Mouse (Mus musculus): ENCODE data around the gene Nup107.
"Not testable (repeated sequence)": the region's sequence is repeated elsewhere in the genome, so short reads cannot be mapped to it uniquely, and the experiment has no call there.

Gene Nup107

DNA sequence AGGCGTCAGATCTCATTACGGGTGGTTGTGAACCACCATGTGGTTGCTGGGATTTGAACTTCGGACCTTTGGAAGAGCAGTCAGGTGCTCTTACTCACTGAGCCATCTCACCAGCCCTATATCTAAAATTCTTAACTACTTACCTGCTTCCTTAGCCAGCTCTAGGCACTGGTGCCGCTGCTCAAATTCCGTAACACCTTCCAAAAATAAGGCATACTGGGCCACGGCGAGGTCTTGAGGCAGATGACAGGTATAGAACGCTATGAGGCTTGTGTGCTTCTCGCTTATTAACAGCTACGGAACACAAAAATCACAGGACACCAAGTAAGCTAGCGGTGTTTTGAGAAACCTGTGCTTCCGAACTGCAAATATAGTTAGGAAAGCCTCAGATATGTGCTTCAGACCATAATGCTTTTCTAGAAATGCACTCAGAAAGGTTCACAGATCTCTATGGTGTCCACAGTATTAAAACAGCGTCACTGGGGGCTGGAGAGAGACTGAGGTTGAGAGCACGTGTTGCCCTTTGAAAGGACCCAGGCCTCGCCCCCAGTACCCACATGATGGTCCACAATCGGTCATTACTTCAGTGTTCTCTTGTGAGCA lies 28.8 kb downstream of the Nup107 start:
- DNase-seq (ENCODE audit: extremely low spot score): no peak

DNA sequence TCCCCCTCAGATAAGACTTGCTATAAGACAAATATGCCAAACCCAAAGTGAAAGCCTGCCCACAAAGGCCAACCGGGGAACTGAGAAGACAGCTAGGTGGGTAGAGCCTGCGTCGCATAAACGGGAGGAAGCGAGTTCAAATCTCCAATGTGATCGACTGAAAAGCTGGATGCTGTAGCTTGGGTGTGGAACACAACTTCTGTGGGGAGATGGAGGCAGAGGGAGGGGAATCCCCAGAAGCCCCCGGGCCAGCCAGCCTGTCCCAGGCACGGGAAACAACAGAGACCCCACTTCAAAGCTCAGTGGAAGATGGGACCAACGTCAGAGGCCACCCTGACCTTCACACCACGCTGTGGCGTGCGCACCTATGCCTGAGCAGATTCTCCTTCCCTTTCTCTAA lies 29.5 kb downstream of the Nup107 start:
- DNase-seq (ENCODE audit: extremely low spot score): no peak

- DNase-seq (ENCODE audit: extremely low spot score): no peak
Measured at GRCm38 (mm10) chr10:117762281-117762830, 30.1 kb downstream of the Nup107 start.

DNA sequence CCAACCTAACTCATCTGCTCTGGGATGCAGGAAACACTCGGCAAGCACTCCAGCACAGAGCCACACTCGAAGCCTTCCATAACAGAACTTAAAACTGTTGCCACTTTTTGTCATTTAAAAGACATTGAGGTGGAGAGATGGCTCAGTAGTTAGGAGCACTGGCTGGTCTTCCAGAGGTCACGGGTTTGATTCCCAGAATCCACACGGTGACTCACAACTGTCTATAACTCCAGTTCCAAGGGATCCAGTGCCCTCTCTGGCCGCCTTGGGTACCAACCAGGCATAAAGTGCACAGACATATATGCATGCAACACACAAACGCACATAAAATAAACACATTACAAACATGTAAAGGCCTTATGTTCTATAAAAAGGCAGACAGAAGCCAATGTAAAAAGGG lies 31.0 kb downstream of the Nup107 start:
- DNase-seq (ENCODE audit: extremely low spot score): no peak

DNA sequence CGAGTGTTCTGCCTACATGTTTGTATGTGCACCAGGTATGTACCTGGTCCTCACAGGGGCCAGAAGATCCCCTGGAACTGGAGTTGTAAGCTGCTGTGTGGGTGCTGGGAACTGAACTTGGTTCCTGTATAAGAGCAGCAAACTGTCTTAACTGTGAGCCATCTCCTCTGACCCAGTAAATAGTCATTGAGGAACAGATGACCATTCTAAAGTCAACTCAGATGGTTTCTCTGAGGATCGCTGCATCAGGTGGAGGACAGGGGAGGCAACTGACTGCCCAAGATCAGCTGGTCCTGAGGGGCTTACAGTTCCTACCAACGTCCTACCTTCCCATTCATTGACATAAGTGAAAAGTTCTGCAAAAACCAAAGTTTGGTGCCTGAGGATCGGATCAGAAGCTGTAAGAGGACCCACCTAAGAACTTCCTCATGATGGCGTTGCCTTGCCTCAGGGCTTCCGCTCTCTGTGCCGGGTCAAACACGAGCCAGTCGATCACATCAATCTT lies 31.6 kb downstream of the Nup107 start:
- DNase-seq (ENCODE audit: extremely low spot score): no peak

GRCm38 (mm10) chr10:117759844-117760630 lies 32.5 kb downstream of the Nup107 start:
- DNase-seq (ENCODE audit: extremely low spot score): no peak

DNA sequence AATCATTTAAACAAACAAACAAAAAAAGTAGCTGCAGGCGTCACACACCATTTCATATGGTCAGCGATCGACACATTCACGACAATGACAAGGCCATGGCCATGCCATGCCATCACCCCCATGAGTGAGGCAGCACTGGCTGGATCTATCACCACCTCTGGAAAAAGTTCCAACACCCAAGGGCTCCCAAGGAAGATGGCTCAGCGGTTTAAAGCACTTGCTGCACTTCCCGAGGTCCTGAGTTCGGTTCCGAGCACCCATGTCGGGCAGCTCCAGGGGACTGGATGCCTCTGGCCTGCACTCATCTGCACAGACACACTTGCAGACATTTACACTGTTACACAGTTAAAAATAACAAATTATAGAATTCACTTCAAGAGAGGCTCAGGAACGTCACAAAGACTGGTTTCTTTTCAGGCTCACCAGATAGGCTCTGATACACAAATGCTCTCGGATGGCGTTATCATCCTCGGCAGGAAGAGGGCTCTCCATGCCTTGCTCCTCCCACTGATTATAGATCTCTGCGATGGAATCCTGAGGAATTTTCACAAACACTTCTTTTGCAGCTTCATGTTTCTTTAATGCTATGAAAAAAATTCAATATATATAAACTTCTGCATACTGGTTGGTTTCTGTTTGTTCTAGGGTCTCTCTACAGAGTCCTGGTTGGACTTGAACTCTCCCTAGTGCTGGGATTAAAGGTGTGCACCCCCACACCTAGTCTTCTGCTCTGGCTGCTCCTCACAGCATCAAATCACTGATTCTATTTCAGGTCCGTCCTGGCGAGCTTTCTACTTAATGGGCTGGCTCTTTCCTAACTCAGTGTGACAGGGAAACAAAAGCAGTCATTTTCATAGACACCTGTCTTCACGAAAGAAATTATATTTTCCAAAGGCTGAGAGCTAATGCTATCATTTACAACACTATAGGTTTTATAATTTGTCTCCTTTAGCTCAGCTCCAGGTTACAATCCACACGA lies 33.5 kb downstream of the Nup107 start:
- DNase-seq (ENCODE audit: extremely low spot score): no peak

DNA sequence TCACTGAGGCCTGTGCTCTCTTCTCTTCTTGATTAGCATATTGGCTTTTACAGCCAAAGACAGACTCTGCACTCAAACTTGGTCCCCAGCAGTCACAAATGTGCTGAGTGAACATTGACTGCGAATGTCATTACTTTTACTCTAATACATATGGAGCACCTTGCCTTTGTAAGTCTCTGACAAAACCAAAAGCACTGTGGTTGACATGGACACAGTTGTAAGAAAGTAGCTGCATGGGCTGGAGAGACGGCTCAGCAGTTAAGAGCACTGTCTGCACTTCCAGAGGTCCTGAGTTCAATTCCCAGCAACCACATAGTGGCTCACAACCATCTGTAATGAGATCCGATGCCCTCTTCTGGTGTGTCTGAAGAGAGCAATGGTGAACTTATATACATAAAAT lies 34.2 kb downstream of the Nup107 start:
- not testable (repeated sequence) for DNase-seq (ENCODE audit: extremely low spot score)

- DNase-seq (ENCODE audit: extremely low spot score): no peak
Measured at GRCm38 (mm10) chr10:117757796-117758342, 34.6 kb downstream of the Nup107 start.

- no peak for DNase-seq (ENCODE audit: extremely low spot score)
Measured at GRCm38 (mm10) chr10:117757259-117757658, 35.2 kb downstream of the Nup107 start.

DNA sequence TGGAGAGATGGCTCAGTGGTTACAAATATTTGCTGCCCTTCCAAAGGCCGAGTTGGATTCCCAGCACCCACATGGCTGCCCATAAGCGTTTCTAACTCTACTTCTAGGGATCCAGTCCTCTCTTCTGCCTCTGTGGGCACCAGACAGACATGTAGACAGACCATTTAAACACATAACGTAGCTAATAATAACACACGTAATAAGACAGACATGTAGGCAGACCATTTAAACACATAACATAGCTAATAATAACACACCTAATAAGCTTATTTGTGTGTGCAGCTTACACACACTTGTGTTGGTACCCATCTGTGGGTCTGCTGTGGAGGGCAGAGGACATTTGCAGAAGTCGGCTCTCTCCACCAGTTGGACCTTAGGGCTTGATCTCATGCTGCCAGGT lies 35.7 kb downstream of the Nup107 start:
- DNase-seq (ENCODE audit: extremely low spot score): no peak

DNA sequence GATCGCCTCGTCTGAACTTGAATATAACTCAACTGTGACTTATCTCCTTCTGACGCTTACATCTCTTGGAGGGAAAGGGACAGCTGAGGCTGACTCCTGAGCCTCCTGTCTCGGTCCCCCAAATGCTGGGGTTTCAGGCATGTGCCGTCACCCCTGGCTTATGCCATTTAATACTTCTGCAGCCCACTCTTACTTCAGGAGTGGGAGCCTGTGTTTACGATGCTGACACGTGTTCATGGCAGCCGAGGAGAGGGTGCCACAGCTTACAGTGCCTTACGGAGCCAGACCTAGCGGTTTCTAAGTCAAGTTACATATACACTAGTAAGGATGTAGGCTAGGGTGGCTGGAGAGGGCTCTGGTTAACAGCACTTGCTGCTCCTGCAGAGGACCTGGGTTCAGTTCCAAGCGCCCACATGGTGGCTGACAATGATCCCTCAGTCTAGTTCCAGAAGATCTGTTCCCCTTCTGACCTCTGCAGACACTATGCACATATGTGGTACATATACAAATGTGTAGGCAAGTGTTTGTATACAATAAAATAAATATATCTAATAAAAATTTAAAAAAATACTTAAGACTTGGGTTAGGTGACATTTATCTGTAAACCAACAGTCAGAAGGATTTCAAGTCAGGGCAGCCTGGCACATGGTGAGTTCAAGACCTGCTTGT lies 36.6 kb downstream of the Nup107 start:
- DNase-seq (ENCODE audit: extremely low spot score): no peak

DNA sequence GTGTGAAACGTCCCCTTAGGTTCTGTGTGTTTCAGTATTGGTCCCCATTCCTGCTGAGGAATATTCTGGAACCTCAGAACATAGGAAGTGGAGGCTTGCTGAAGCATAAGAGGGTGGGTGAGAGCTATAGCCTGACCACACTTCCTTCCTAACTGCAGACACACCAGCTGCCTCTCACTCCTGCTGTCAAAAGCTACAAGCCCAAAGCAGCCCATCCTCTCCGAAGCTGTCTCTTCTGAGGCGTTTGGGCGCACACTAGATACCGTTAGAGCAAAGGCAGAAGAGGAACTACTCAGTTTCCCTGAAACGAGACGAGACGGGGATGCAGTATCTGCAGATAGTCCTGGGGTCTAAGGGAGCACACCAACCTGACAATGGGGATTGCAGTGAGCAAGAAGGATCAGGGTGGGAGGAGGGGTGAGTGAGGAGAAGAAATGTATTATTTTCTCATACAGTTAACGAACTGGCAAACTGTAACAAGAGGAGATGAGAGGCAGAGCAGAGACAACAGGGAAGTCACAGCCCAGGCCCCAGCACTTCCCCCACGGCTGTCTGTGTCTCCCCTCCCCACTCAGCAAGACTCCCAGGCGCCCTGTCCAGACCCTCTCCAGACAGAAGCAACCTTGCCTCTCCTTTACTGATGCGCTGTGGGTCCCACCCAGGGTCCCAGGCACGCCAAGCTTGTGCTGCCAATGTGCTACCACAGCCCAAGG lies 37.3 kb downstream of the Nup107 start:
- DNase-seq (ENCODE audit: extremely low spot score): no peak

DNA sequence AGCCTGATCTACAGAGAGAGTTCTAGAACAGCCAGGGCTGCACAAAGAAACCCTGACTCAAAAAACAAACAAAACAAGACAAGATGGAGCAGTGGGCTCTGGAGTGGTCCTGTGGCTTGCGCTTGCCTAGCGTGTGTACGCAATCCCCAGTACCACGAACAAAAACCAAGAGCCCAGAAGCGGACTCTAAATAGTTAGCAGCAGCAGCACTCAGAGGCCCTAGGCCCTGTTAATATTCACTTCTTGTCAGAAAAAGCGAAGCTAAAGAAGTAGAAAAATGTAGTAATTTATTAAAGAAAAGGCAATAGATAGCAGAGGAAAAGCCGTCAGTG lies 37.9 kb downstream of the Nup107 start:
- DNase-seq (ENCODE audit: extremely low spot score): no peak

DNA sequence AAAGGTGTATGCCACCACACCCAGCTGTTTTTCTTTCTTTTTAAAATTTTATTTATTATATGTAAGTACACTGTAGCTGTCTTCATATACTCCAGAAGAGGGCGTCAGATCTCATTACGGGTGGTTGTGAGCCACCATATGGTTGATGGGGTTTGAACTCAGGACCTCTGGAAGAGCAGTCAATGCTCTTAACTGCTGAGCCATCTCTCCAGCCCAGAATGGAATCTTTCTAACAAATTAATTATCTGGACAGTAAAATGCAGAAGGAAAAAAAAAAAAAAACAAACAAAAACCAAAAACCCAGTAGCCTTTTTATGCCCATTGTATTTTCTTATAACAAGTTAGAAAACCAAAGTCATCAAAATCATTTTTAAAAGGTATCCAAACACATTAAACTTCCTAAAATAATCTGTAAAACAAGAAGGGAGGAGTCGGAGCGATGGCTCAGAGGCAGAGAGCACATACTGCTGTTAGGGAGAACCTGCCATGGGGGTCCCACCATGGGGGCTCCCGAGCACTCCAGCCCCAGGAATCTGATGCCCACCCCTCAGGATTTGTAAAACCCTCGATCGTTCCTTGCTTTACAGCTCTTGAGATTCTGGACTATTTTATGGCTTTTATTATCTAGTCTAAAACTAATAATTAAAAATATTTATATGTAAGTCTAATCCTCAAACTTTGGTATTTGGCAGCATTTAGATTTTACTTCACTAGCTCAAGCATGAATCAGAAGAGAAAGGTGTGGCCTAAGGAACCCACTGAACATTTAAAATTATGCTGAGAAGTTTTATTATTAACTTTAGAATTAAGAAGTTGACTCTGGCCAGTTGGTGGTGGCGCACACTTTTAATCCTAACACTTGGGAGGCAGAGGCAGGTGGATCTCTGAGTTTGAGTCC lies 38.5 kb downstream of the Nup107 start:
- DNase-seq (ENCODE audit: extremely low spot score): no peak

GRCm38 (mm10) chr10:117752851-117753647 lies 39.5 kb downstream of the Nup107 start:
- DNase-seq (ENCODE audit: extremely low spot score): no peak

GRCm38 (mm10) chr10:117752304-117752821 lies 40.1 kb downstream of the Nup107 start:
- DNase-seq (ENCODE audit: extremely low spot score): no peak

- no peak for DNase-seq (ENCODE audit: extremely low spot score)
Measured at GRCm38 (mm10) chr10:117751744-117752143, 40.8 kb downstream of the Nup107 start.

- DNase-seq (ENCODE audit: extremely low spot score): no peak
Measured at GRCm38 (mm10) chr10:117751282-117751610, 41.3 kb downstream of the Nup107 start.
